Mouse (Mus musculus): ENCODE measurements at regions not wholly inside any gene's neighbourhood (a gene's known extent, or its start where the extent isn't known, plus 50 kb on each side); places are given as distances from the start of the nearest gene placed in this dataset.
"Not testable (repeated sequence)": the region's sequence is repeated elsewhere in the genome, so short reads cannot be mapped to it uniquely, and the experiment has no call there.

DNA sequence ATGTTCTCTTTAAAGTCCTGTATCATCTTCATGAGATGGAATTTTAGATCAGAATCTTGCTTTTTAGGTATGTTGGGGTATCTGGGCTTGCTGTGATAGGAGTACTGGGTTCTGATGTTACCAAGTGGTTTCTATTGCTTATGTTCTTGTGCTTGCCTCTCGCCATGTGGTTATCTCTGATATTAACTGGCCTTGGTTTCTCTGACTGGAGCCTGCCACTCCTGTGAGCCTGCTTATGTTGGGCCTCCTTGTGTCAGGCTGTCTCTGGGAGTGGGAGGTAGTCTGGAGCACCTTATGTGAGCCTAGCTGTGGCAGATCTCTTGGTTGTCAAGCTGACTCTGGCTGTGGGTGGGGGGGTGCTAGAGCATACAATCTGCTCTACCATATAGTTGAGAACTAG lies 302.9 kb upstream of the Tusc1 start:
- H3K36me3 ChIP-seq (ENCODE audit: control insufficient read depth, insufficient read depth), result no peaks in the 10 kb centered on the region
- H3K9me3 ChIP-seq (replicated peaks; ENCODE audit: control insufficient read depth, low read length), result no peaks in the 10 kb centered on the region
- no peak overlapping the region for H3K4me2 ChIP-seq (ENCODE audit: low read depth, low read length)
- no peaks in the 10 kb centered on the region for H3K27me3 ChIP-seq (ENCODE audit: control insufficient read depth, insufficient read depth, low read depth, low read length)
- WGBS (ENCODE audit: insufficient replicate concordance), result 60% methylated on average over 1 of the region's 1 CpGs
- no peak overlapping the region for H3K4me3 ChIP-seq (ENCODE audit: low read depth, low read length)
- ATAC-seq (ENCODE audit: low read depth), result peak; percentile 69
- no peak overlapping the region for H3K27ac ChIP-seq (ENCODE audit: low read length)
- no peak overlapping the region for H3K9ac ChIP-seq (ENCODE audit: low read depth, low read length)
- H3K4me1 ChIP-seq (ENCODE audit: control insufficient read depth, low read depth, low read length), result peaks cover 4% of the 10 kb centered on the region; the same call in 1 of the 2 replicates

DNA sequence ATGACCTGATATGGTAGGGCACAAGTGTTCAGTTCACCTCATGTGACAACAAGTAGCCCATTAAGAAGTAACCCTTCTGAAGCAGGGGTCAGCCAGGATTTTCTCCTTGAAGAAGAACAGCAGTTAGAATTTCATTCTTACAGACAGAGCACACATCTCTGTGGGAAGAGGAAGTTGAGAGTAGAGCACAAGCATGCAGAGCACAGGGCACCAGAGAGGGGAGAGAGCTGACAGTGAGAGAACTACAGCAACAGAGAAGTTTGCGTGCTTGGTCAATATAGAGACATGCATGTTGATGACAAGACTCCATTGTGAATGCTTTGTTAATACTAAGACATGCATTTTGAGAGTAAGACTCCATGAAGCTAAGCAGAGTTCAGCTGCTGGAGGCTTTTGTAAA lies 263.2 kb upstream of the Tusc1 start:
- Histone ChIP-seq H3K9ac (ENCODE audit: low read depth, low read length) (no peak overlapping the region), H3K4me3 (ENCODE audit: low read depth, low read length) (no peak overlapping the region), H3K27ac (ENCODE audit: low read length) (no peak overlapping the region), H3K9me3 (replicated peaks; ENCODE audit: control insufficient read depth, low read length) (no peaks in the 10 kb centered on the region), H3K27me3 (ENCODE audit: control insufficient read depth, insufficient read depth, low read depth, low read length) (no peaks in the 10 kb centered on the region), H3K36me3 (ENCODE audit: control insufficient read depth, insufficient read depth) (no peaks in the 10 kb centered on the region), H3K4me1 (ENCODE audit: control insufficient read depth, low read depth, low read length) (no peaks in the 10 kb centered on the region), H3K4me2 (ENCODE audit: low read depth, low read length) (no peak overlapping the region)
- ATAC-seq (ENCODE audit: low read depth), result no peak
- WGBS (ENCODE audit: insufficient replicate concordance), result 68% methylated on average over 1 of the region's 1 CpGs

DNA sequence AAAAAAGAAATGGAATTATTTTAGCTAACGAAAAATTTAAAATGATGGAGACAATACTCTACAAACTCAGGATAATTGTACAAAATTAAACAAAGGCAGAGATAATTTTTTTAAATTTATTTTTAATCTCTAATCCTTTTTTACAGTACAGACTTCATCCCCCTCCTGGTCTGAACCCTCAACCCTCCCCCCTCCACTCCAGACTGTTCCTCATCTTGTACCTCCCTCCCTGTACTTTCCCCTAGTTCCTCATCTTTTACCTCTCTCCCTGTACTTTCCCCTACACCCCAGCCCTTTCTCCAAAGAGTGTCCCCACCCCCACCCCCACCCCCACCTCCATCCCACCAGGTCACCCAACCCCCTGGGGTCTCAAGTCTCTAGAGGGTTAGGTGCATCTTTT lies 249.0 kb upstream of the Tusc1 start:
- Histone ChIP-seq H3K4me1 (ENCODE audit: control insufficient read depth, low read depth, low read length) (peaks cover 25% of the 10 kb centered on the region), H3K9ac (ENCODE audit: low read depth, low read length) (peak overlapping the region; percentile 15; the same call in 1 of the 2 replicates), H3K4me2 (ENCODE audit: low read depth, low read length) (peak overlapping the region; percentile 65; the same call in 1 of the 2 replicates), H3K27me3 (ENCODE audit: control insufficient read depth, insufficient read depth, low read depth, low read length) (no peaks in the 10 kb centered on the region), H3K27ac (ENCODE audit: low read length) (peak overlapping the region; percentile 97), H3K36me3 (ENCODE audit: control insufficient read depth, insufficient read depth) (no peaks in the 10 kb centered on the region), H3K4me3 (ENCODE audit: low read depth, low read length) (no peak overlapping the region), H3K9me3 (replicated peaks; ENCODE audit: control insufficient read depth, low read length) (no peaks in the 10 kb centered on the region)
- ATAC-seq (ENCODE audit: low read depth), result peak; percentile 27
- WGBS (ENCODE audit: insufficient replicate concordance), result 57% methylated on average over 1 of the region's 1 CpGs

DNA sequence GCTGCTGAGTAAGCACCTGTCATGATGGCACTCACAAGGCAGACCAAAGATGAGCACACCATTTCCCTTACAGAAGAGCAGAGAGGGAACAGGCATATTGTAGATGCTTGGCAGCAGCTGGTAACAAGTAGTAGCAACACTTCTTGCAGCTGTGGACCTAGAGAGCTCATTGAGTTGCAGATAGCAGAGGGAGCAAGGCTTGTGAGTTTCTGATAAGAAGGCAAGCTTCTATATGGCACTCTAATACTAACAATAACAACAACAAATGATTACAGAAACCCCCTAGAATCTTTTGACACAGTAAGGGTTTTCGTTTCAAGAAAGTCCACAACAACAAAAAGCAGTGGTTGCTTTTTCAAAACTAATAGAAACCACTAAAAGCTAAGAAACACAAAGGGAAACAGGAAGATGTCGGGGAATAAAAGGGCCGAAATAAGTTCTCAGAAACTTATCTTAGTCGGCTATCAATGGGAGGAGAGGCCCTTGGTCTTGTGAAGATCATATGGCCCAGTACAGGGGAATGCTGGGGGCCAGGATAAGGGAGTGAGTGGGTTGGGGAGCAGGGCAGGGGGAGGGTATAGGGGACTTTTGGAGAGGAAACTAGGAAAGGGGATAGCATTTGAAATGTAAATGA lies 248.5 kb upstream of the Tusc1 start:
- Histone ChIP-seq H3K4me2 (ENCODE audit: low read depth, low read length) (peak overlapping the region; percentile 65), H3K4me1 (ENCODE audit: control insufficient read depth, low read depth, low read length) (peaks cover 27% of the 10 kb centered on the region), H3K27ac (ENCODE audit: low read length) (peak overlapping the region; percentile 97), H3K9me3 (replicated peaks; ENCODE audit: control insufficient read depth, low read length) (no peaks in the 10 kb centered on the region), H3K4me3 (ENCODE audit: low read depth, low read length) (peak overlapping the region; percentile 32), H3K9ac (ENCODE audit: low read depth, low read length) (peak overlapping the region; percentile 54), H3K36me3 (ENCODE audit: control insufficient read depth, insufficient read depth) (no peaks in the 10 kb centered on the region), H3K27me3 (ENCODE audit: control insufficient read depth, insufficient read depth, low read depth, low read length) (no peaks in the 10 kb centered on the region)
- WGBS (ENCODE audit: insufficient replicate concordance), result 19% methylated on average over 4 of the region's 4 CpGs
- peak; percentile 97 for ATAC-seq (ENCODE audit: low read depth)

DNA sequence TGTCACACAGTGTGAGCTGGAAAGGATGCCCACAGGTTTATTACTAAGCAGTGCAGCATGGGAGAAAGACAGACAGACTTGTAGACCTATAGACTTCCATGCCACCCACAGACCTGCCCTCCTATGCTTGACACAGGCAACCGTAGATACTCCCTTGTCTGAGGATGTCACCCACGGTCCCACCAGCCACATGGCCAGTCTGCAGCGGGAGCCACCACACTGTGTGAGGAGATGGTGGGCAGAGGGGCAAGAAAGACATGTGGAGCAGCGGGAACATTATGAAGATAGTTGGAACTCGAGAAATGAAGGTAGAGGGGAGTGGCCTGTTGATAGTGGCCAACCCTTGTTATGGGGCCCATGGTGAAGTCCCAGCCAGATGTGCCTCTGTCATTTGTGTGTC lies 244.0 kb upstream of the Tusc1 start:
- H3K4me3 ChIP-seq (ENCODE audit: low read depth, low read length), result no peak overlapping the region
- 75% methylated on average over 5 of the region's 5 CpGs for WGBS (ENCODE audit: insufficient replicate concordance)
- H3K4me1 ChIP-seq (ENCODE audit: control insufficient read depth, low read depth, low read length), result peaks cover 20% of the 10 kb centered on the region
- H3K4me2 ChIP-seq (ENCODE audit: low read depth, low read length), result no peak overlapping the region
- no peaks in the 10 kb centered on the region for H3K9me3 ChIP-seq (replicated peaks; ENCODE audit: control insufficient read depth, low read length)
- H3K9ac ChIP-seq (ENCODE audit: low read depth, low read length), result no peak overlapping the region
- no peak overlapping the region for H3K27ac ChIP-seq (ENCODE audit: low read length)
- H3K36me3 ChIP-seq (ENCODE audit: control insufficient read depth, insufficient read depth), result no peaks in the 10 kb centered on the region
- H3K27me3 ChIP-seq (ENCODE audit: control insufficient read depth, insufficient read depth, low read depth, low read length), result no peaks in the 10 kb centered on the region
- ATAC-seq (ENCODE audit: low read depth), result no peak

DNA sequence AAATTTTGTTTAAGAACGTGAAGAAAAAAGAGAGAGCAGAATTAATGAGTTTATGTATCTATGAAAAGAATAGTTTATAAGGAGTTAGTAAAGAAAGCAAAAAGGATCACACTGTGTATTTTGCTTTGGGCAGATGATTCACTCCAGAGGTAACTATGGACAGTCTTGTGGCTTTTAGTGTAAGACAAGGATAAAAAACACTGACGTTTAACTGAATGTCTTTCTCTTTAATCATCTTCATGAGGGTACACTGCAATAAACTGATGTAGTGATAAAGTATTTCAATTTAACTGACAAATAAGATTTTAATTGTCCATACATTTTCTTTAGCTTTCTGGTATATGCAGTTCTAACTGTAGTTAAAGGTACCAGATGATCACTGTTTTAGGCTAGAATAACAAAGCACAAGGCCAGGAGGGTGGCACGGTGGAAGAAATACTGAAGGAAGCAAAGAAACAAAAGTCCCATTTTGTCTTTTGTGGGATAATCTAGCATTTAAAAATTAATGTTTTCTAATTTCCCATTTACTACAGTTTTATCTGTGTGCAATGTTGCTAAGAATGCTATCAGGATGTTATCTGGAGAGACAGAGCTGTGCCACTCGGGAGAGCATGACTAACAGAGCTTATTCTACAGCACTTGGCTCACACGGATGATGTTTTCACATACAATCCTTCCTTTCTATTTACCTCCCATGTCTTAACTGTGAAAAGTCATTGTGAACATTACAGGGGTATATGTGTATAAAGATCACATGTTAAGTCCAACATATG lies 232.4 kb upstream of the Tusc1 start:
- peak overlapping the region; percentile 48 for H3K27ac ChIP-seq (ENCODE audit: low read length)
- H3K9me3 ChIP-seq (replicated peaks; ENCODE audit: control insufficient read depth, low read length), result no peaks in the 10 kb centered on the region
- H3K4me1 ChIP-seq (ENCODE audit: control insufficient read depth, low read depth, low read length), result peaks cover 7% of the 10 kb centered on the region
- no peak overlapping the region for H3K9ac ChIP-seq (ENCODE audit: low read depth, low read length)
- H3K4me3 ChIP-seq (ENCODE audit: low read depth, low read length), result no peak overlapping the region
- no peaks in the 10 kb centered on the region for H3K27me3 ChIP-seq (ENCODE audit: control insufficient read depth, insufficient read depth, low read depth, low read length)
- 40% methylated on average over 5 of the region's 5 CpGs for WGBS (ENCODE audit: insufficient replicate concordance)
- no peak overlapping the region for H3K4me2 ChIP-seq (ENCODE audit: low read depth, low read length)
- ATAC-seq (ENCODE audit: low read depth), result peak; percentile 80
- no peaks in the 10 kb centered on the region for H3K36me3 ChIP-seq (ENCODE audit: control insufficient read depth, insufficient read depth)

DNA sequence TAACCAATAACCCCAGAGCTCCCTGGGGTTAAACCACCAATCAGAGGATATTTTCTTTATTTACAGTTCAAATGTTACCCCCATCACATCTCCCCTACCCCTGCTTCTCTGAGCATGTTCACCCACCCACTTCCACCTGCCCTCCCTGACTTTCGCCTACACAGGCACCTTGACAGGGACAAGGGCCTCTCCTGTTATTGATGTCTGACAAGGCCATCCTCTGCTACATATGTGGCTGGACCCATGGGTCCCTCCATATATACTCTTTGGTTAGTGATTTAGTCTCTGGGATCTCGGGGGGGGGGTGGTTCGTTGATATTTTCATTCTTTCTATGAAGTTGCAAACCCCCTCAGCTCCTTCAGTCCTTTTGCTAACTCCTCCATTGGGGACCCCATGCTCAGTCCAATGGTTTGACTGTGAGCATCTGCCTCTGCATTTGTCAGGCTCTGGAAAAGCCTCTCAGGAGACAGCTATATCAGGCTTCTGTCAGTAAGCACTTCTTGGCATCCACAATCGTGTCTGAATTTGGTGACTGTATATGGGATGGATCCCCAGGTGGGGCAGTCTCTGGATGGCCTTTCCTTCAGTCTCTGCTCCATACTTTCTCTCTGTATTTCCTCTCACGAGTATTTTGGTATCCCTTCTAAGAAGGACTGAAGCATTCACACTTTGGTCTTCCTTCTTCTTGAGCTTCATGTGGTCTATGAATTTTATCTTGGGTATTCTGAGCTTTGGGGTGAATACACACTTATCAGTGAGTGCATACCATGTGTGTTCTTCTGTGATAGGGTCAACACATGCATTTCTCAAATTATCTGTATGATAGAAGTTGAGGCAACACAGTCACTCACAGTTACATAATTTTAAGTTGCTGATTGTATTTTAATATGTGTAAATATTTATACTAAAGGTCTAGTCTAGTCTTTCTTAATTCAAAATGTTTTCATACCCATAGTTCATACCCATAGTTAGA lies 220.8 kb upstream of the Tusc1 start:
- ATAC-seq (ENCODE audit: low read depth), result peak; percentile 94
- Histone ChIP-seq H3K4me1 (ENCODE audit: control insufficient read depth, low read depth, low read length) (peaks cover 13% of the 10 kb centered on the region), H3K36me3 (ENCODE audit: control insufficient read depth, insufficient read depth) (no peaks in the 10 kb centered on the region), H3K9ac (ENCODE audit: low read depth, low read length) (peak overlapping the region; percentile 28; the same call in 1 of the 2 replicates), H3K4me3 (ENCODE audit: low read depth, low read length) (no peak overlapping the region), H3K27ac (ENCODE audit: low read length) (peak overlapping the region; percentile 90), H3K27me3 (ENCODE audit: control insufficient read depth, insufficient read depth, low read depth, low read length) (no peaks in the 10 kb centered on the region), H3K9me3 (replicated peaks; ENCODE audit: control insufficient read depth, low read length) (no peaks in the 10 kb centered on the region), H3K4me2 (ENCODE audit: low read depth, low read length) (peak overlapping the region; percentile 44)
- 46% methylated on average over 5 of the region's 5 CpGs for WGBS (ENCODE audit: insufficient replicate concordance)

DNA sequence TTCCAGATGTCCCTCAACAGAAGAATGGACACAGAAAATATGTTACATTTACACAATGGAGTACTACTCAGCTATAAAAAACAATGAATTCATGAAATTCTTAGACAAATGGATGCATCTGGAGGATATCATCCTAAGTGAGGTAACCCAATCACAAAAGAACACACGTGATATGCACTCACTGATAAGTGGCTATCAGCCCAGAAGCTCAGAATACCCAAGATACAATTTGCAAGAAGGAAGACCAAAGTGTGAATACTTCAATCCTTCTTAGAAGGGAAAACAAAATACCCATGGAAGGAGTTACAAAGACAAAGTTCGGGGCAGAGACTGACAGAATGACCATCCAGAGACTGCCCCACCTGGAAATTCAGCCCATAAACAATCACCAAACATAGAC lies 219.9 kb upstream of the Tusc1 start:
- ATAC-seq (ENCODE audit: low read depth), result peak; percentile 22; the same call in 1 of the 2 replicates
- not testable (repeated sequence) for H3K27me3 ChIP-seq (ENCODE audit: control insufficient read depth, insufficient read depth, low read depth, low read length); H3K9me3 ChIP-seq (replicated peaks; ENCODE audit: control insufficient read depth, low read length); H3K4me2 ChIP-seq (ENCODE audit: low read depth, low read length); H3K4me3 ChIP-seq (ENCODE audit: low read depth, low read length); H3K9ac ChIP-seq (ENCODE audit: low read depth, low read length); H3K36me3 ChIP-seq (ENCODE audit: control insufficient read depth, insufficient read depth)
- Histone ChIP-seq H3K4me1 (ENCODE audit: control insufficient read depth, low read depth, low read length) (peaks cover 13% of the 10 kb centered on the region), H3K27ac (ENCODE audit: low read length) (peak overlapping the region; percentile 90)
- 47% methylated on average over 2 of the region's 2 CpGs for WGBS (ENCODE audit: insufficient replicate concordance)

All from liver, embryonic 16.5 days (tissue).